Mouse (Mus musculus) liver, postnatal 0 days (tissue): ENCODE results near the gene Rmnd5a.

Experiments used
- CTCF ChIP-seq: sonication (generic); IDR thresholded peaks from 2 replicates; pipeline ENCODE4 v1.5.1; 2016; ENCODE audit warnings: antibody characterized with exemption, low read depth
- EP300 ChIP-seq: IDR thresholded peaks from 2 replicates; pipeline ENCODE4 v1.6.1; 2016; ENCODE audit warnings: antibody characterized with exemption, low read depth, mild to moderate bottlenecking

DNA sequence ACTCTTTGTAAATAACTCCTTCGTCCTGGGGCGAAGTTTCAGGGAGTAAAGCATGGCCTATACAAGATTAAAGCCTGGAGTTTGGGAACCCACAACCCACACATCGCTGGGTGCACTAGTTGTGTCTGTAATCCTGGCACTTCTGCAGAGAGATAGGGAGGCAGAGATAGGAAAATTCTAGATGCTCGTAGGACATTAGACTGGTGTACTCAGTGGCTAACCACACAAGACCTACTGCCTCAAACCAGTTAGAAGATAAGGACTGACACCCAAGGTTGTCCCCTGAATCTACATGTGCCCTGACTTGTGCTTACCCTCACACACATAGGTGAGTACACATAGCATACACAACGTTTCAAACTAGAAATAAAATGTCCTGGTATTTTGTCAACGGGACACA is 5.1 kb upstream of the Rmnd5a start:
- TF ChIP-seq CTCF (no peak), EP300 (no peak)
